Mouse (Mus musculus): ENCODE measurements at regions not wholly inside any gene's neighbourhood (a gene's known extent, or its start where the extent isn't known, plus 50 kb on each side); places are given as distances from the start of the nearest gene placed in this dataset.

DNA sequence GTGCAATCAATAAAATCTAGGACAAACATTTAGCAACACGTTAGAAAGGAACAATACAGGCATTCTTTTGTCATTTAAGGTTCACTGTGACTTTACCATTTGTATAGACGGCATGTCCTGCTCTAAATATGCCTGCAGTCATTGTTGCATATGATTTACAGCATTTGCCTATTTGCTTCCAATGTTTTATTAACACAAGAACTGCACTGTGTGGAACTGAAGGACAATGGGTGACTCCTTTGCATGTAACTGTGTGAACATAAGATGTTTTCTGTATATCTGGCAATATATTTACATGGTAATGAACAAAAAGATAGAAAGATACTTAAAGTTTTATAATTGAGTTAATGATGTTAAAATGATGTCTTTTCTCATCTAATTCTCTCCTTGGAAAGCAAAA, 57.1 kb downstream of the Pou4f1 start:
- ATAC-seq (replicated peaks; ENCODE audit: low read depth, poor library complexity, severe bottlenecking), result no peak

DNA sequence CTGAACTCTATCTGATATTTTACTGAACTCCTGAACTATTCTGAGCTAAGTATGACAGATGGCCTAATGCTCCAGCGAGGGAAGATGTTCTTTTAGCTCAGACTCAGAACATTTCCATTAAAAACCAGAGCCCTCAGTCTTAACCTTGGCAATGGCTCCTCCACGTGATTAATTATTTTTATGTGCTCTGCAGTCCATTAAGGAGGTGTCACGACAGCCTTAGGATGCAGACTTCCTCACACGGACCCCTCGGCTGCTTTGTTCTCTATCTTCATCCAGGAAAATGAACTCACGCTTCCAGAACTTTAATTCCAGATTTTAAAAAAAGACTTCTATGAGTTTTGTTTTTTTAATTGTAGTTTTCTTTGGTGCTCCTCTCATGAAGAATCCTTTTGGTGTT, 57.5 kb downstream of the Pou4f1 start:
- no peak for ATAC-seq (replicated peaks; ENCODE audit: low read depth, poor library complexity, severe bottlenecking)

DNA sequence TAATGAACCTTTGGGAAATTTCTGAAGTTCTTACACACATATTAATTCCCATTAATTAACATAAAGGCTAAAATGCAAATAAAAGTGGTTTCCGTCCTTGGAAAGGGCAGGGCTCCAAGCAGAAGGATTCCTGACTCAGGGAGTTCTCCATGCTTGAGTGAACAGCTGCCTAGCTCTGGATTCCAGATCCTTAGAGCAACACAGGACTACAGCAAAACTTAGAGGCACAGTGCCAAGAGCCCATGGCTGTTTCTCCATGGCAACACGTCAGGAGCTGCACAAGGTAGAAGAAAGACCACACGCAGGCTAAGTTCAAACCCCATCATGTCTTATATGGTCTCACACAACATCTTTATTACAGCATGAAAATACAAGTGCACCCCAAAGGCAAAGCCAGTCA, 61.7 kb downstream of the Pou4f1 start:
- no peak for ATAC-seq (replicated peaks; ENCODE audit: low read depth, poor library complexity, severe bottlenecking)

DNA sequence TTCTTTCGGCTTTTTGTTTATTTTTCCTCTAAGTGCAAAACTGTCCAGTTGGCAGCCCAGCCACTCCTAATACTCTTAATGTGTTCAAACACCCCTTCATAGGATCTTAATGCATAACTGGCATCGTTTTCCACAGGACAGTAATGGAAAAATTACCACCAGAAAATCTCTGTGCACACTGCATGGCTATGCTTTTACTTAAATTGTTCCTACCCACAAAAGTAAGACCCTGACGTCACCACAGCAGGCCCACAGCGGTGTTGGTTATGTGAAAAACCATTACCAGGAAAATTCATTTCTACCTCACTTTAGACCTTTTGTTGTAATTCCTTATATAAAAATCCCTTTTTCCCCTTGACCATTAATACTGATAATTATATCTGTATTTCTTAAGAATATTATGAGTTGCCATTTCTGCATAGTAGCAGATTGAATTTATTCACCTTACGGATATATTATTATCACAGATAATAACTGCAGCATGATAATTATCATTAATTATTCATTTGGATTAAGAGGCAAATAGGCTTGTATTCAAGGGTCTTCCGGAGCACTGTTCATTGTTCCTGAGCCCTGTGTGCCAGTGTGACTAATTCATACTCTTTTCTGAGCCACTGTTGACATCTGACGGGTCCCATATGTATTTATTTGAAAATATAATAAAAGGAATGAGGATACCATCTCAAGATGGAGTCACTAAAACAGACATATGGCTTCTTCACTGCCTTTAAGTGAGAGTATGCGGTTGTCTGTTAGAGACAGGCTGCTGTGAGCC, 78.3 kb downstream of the Pou4f1 start:
- ATAC-seq (replicated peaks; ENCODE audit: low read depth, poor library complexity, severe bottlenecking), result no peak

DNA sequence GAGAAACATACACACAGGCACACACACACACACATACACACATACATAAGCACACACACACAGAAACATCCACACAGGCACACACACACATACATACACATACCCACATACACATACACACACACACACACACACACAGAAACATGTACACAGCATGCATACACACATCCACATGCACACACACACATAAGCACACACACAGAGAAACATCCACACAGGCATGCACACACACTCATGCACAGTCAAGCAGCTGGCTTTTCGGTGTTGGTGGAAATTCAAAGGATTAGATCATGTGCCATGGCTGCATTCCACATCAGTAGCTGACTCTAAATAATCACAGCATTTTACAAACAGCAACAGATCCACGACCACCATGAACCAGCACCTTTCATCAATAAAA, 78.9 kb downstream of the Pou4f1 start:
- ATAC-seq (replicated peaks; ENCODE audit: low read depth, poor library complexity, severe bottlenecking), result no peak

DNA sequence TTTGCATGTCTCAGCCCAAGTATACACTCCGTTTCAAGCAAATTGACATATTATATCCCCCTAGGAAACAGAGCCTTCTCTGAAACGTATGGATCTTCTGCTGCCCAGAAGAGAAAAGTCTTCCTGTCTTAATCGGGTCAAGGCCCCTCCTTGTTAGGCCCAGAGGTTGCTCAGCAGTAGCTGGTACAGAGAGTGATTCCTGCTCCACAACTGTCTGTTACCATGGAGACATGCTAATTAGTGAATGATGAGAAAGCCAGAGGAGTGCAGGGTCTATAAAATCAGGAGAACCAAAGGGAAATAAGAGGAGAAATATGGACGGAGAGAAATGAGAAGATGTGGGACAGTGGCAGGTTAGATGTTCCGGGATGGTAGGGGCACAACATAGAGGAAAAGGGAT, 86.8 kb downstream of the Pou4f1 start:
- ATAC-seq (replicated peaks; ENCODE audit: low read depth, poor library complexity, severe bottlenecking), result no peak

DNA sequence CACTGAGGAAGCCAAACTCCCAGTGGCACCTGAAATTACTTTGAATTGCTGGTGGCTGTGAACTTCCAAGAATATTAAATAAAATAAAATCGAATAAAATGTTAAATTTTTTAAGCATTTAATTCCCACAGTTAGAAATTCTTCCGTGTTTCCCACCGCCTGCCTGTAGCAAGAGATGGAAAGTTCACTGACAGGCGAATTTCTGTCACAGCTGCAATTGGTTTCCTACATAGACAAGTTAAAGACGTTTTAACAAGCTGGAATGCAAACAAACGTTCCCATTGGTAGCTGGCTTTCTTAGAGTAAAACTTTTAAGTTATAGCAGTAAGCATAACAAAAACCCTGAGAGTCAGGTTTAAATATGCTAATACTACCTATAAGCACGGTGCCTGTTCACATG, 95.0 kb downstream of the Pou4f1 start:
- ATAC-seq (replicated peaks; ENCODE audit: low read depth, poor library complexity, severe bottlenecking), result no peak

DNA sequence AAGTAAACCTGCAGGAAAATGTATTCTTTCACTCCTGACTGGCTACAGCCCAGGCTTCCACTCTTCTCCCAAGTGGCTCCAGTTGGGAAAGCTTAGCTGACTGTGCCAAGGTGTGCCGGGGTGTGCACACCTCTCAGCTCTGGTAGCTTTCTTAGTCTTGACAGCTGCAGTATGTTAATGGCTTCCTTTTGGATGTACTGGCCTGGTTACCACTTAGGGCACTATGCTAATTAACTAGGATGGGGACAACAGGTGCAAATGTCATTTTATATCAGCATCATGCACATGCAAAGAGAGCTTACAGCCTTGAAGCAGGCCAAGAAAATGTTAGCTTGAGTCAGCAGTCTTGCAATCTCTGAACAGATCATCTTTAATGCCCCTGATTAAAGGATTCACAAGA, 111.2 kb downstream of the Pou4f1 start:
- ATAC-seq (replicated peaks; ENCODE audit: low read depth, poor library complexity, severe bottlenecking), result no peak

DNA sequence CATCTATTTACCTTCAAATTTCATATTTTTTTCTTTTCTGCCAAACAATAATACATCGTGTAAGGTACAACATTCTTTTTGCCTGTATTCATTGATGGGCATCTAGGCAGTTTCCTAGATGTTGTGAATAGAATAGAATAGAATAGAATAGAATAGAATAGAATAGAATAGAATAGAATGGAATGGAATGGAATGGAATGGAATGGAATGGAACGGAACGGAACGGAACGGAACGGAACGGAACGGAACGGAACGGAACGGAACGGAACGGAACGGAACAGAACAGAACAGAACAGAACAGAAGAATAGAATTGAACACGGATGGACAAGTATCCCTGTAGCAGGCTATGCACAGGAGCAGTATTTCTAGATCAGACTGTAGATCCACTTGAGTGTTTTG, 131.0 kb downstream of the Pou4f1 start:
- peak; percentile 69 for ATAC-seq (replicated peaks; ENCODE audit: low read depth, poor library complexity, severe bottlenecking)

DNA sequence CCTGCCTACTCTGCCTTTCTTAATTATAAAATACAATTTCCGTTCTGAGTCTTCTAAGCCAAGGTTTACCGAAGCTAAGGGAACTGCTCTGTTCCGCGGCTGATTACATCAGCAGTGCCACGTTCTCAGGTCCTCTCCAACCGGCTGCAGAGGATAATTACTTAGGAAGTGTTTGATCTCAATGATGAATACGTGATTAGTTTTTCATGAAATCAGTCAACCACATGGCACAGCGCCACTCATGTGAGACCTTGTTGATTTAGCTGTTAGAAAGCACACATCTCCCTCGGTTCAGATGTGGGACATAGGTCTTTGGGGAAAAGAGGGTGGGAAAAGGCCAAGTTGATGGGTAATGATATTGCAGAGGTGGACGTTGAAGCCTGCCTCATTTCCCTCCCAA, 141.7 kb downstream of the Pou4f1 start:
- no peak for ATAC-seq (replicated peaks; ENCODE audit: low read depth, poor library complexity, severe bottlenecking)

DNA sequence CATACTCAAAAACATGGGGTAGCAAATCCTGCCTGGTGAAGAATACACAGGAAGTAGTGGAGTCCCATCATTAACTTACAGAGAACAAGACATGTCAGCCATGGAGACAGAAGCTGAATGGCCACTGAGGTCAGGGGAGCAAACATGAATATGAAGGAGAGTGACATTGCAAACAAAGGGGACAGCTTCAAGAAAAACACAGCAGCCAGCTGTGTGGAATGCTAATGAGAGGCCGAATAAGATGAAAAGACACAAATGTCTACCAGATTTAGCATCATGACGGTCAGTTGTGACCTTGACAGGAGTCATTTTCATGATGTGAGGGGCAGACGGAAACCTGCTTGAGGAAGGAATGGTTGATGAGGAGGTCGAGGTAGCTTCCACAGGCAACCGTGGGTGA, 167.7 kb downstream of the Pou4f1 start:
- ATAC-seq (replicated peaks; ENCODE audit: low read depth, poor library complexity, severe bottlenecking), result no peak

DNA sequence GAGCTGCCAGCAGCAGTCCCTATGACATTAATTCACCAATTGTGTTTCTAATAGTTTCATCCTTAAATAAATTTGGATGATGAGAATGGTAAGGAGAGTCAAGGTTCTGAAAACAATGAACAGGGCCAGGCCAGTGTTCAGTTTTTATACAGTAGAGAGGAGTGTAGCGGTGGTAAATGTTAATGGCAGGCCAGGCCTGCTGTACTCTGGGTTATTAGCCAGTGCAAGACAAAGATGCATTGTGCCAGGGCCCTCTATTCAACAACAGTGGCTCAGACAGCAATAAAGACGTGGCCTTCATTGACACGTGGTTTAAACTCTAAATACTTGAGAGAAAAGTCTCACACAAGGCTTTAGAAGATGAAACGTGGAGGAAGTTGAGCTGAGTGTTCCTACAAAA, 169.5 kb downstream of the Pou4f1 start:
- no peak for ATAC-seq (replicated peaks; ENCODE audit: low read depth, poor library complexity, severe bottlenecking)

DNA sequence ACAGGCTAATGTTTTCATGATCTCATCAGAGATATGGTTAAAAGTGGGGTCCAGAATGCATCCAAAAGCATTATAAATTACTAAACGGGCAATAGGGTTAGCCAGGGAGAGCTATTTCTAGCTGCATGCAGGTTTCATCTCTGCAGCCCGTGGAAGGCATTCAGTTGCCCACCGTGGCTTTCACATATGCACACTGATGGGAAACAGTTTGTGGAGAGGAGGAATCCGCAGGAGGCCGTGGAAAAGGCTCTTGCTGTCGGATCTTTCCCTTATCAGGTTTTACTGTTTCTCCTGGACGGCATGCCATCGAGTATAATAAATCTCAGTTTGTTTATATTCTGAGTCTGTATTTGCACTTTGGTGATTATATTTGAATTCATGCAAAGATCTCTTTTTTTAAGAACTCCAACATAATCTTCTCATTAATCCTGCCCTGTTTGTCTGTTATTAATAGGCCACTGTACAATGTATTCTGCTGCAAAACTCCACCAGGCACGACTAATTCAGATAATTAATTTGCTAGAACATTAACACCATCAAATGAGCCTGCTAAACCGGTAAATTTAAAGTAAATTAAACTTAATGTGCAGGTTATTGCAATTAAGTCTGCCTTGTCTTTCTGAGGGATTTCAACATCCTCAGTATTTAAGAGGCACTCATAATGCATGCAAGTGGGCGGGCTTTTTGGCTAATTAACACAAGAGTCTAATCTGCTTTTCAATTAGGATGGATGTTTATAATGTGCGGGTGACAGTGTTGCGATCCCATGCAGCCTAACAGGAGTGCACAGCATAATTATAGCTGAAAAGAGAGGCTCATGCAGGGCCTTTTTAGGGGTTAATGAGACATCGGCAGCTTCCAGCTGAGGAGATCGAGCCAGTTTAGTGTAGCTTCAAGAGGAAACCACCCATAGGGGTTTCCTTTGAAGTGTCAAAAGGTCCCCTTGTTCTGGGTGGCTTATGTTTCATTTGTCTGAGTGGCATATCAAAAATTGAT, 170.2 kb downstream of the Pou4f1 start:
- no peak for ATAC-seq (replicated peaks; ENCODE audit: low read depth, poor library complexity, severe bottlenecking)

DNA sequence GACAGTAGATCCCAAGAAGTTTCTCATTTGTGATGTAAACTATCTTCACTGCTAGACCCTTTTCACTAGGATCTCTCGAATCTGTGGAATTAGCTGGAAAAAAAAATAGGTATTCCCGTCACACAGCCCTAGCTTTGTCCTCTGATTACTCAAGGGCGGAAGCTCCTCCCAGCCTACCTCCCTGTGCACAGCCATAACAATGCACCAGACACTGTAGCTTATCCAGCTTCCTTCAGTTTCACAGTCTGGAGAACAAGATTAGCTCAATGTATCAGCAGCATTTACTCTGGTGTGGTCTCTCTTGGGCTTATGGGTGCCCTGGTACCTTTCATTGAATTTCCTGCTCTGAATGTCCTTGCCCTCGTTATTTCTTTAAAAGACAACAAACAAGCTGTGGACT, 174.0 kb downstream of the Pou4f1 start:
- no peak for ATAC-seq (replicated peaks; ENCODE audit: low read depth, poor library complexity, severe bottlenecking)

DNA sequence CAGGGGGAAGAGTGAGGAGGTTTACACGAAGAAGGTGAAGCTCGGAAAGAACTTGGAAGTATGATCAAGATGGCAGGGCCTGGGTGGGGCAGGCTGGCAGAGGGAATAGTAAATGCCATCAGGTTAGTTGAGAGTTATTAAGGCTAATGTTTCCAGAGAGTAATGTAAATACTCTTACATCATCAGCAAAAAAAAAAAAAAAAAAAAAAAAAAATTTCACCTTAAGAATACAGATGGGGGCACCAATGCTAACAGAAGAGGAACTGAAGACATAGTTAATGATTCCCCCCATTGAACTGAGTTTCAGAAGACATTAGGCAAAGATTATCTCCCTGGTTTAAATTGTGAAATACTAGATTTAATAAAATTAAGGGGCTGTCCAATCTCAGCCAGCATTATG, 174.7 kb downstream of the Pou4f1 start:
- no peak for ATAC-seq (replicated peaks; ENCODE audit: low read depth, poor library complexity, severe bottlenecking)

DNA sequence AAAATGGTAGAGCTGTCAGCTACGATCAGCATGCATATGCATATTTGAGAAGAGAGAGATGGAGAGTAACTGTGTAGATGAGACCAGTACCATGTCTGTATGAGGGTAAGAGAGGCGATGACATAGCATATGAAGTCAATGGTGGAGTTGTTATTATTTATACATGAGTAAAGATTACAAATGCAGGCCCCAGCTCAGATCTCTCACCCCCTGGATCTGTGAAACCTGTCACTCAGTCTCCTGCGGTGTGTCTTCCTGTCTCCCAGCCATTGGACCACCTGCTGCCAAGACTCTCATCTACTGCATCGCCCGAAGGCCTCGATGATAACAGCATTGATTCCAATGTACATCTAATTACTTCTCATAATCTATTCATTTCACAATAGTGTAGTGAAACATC, 187.4 kb downstream of the Pou4f1 start:
- no peak for ATAC-seq (replicated peaks; ENCODE audit: low read depth, poor library complexity, severe bottlenecking)

DNA sequence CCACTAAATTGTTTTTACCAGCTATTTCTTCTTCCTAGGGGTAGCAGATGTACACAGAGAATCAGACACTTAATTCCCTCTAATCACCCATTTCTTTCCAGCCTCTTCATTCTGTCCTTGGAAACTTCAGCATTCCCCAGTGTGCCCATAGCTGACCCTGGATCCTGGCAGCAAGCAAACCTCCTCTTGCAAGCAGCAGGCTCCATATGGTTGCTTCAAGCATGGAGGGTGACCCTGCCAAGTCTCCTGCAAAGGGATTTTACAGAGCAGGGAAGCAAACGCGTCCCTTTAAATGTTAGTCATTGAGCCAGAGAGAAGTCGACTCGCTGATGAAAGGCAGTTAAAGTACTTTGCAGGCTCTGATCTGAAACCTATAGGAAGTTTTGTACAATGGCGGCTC, 187.9 kb downstream of the Pou4f1 start:
- no peak for ATAC-seq (replicated peaks; ENCODE audit: low read depth, poor library complexity, severe bottlenecking)

DNA sequence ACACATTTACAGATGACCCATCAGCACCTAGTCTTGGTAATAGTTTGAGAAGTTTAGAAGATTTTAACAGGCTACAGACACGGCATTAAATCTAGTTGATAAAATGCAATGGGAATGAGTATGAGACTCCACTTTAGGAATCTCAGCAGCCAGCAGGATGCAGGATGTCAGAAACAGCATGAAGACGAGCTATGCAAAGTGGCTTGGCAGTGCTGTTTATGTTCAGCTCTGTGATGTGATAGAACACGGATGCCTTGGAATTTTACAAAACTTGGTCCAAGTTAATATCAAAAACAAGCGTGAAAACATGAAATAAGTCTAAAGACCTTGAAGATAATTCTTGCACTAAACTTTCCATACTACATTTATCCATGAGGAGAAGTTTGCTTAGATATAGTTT, 193.0 kb downstream of the Pou4f1 start:
- no peak for ATAC-seq (replicated peaks; ENCODE audit: low read depth, poor library complexity, severe bottlenecking)

DNA sequence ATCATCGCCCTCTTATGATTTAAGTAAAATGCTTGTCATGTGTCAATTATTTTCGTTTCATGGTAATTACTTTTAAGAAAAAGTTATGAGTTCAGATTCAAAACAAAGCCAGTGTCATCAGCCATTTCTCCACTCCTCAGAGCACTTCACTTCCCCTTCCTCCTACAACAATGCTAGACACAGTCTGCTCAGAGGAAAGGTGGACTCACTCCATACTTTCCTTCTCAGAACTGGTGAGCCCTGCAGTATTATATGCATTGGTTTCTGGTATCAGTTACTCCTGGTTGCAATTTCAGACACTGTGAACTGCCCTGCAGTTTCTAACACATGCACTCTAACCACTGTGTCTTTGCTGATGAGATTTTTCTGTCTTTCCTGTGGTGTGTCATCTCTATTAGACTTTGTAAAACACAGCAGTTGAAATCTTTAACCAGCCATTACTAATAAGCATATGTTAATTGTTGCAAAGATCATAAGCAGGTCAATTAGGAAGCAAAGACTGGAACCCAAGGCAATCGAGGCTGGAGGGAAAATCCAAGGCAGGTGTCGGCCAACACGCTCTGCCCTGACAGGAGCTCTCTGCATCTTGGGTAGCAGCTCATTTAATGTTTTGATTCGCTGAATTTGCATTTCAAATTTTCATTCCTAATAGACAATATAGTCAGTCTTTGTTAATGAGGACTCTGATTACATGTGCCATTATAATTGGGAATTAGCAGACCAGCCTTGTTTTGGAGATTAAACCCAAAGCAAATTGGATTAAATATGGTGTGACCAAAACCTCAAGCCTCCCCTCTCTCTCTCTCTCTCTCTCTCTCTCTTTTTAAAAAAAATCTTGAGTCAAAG, 202.7 kb downstream of the Pou4f1 start:
- no peak for ATAC-seq (replicated peaks; ENCODE audit: low read depth, poor library complexity, severe bottlenecking)

DNA sequence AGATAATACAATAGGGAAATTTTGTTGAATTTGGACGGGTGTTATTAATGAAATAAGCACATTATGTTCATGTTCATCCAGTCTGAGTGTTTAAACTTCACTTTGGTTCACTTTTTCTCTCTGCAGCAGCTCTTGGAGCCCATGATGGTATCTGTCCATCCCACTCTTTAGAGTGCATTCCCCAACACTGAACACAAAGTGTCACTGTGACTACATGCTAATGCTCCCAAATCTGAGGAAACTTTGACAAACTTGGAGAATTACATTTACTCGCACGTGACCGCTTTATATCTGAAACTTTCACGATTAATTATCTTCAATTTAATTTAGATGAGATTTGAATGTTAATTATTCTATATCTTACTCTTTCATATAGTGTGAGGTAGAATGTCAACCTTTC, 250.8 kb downstream of the Pou4f1 start:
- no peak for ATAC-seq (replicated peaks; ENCODE audit: low read depth, poor library complexity, severe bottlenecking)

DNA sequence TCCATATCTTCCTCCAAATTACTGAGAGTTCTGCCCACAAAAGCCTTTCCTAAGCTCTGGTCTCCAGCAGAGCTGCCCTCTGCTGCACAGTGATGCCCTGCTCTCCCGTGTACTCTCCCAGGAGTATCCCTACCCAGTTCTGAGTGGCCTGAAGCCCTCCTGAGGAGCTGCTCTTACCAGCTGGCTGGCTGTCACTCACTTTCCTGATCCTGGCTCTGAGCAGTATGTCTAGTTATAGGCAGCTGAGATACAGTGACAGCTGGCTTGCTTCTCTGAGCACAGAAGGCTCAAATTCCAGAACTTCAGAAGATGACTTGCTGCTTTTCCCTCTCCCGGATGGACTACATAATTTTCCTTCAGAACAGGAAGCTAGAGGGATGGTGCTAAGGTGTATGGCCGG, 257.1 kb downstream of the Pou4f1 start:
- ATAC-seq (replicated peaks; ENCODE audit: low read depth, poor library complexity, severe bottlenecking), result no peak

Measured in common myeloid progenitor, adult 5-6 weeks (primary cell).